Mouse (Mus musculus) spleen, postnatal 10 days (tissue): Measurements from ENCODE around the gene Pdzd2.
"Not testable (repeated sequence)": the region's sequence is repeated elsewhere in the genome, so short reads cannot be mapped to it uniquely, and the experiment has no call there.

Experiments
- DNase-seq, 2 experiments: peaks; one replicate each; pipeline ENCODE4 v3.0.0; 2021 to 2022; ENCODE audit warnings: low spot score in 2 of 2

Gene Pdzd2

DNA sequence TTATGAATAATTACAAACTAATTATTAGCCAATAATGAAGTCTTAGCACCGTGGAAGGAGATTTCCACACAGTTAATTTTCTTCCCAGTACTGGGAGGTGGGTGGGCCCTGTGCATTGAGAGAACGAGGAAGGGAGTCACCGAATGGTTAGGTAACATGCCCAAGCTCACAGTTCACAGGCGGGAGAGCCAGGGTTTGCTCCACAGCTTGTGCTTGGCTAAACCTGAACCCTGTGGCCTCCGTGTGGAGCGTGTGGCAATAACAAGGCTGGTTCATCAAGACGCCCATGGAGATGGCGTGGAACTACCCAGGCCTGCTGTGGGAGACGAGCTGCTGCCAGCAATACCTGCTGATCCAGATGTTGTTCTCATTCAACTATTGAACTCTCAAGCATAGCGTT is 361.9 kb downstream of the Pdzd2 start:
- DNase-seq = no peak

DNA sequence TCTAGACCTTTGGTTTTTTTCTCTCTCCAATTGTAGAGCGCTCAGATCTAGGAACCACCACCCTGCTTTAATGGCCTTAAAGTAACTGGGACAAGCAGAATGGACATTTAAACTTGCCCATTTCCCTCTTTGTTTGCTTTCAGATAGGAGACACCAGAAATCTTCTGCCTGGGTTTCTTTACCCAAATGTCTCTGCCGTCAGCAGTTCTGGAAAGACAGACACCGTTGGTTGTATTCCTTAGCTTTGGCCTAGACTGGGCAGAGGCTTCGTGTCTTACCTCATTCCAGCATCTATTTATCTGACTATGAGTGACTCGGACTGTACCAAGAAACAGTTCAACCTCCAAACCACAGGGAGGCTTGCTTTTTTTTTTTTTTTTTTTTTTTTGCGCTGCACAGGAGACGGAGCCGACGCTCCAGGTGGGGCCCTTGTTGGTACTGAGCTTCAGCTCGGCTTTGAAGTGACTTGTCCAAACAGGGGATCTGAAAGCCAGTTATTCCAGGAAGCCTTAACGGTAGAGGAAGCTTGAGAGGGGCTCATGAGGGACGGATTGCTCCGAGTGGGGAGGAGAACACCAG is 363.1 kb downstream of the Pdzd2 start:
- no peak for DNase-seq

DNA sequence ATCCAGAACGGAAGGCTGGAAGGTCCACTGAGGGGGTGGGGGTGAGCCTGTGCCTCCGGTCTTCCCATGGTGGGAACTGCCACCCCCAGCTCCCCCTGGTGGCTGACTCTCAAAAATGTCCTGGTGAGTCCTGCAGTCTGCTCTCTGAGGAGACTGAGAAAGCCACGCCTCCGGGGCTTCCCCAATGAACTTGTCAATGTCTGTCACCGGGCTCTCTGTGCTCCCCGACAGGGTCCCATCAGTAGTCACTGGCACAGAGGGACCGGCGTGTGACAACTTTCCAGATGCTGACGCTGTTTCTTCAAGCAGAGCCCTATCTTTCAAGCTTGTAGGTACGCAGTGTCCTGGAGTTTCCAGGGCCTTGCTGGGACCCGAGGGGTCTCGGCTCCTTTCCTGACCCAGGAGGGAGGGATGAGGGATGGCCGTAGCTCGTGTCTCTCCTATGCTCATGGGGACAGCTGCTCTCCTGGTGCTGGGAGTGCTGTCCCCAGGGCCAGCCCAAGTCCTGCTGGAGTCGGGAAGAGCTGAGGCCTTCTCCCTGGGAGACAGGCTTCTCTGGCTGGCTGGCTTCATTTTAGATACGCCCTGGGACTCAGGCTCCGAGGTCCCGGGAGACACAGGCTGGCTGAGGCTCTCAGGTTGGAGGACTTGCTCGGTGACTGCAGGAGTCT is 363.9 kb downstream of the Pdzd2 start:
- DNase-seq = peak; percentile 64 to 90

DNA sequence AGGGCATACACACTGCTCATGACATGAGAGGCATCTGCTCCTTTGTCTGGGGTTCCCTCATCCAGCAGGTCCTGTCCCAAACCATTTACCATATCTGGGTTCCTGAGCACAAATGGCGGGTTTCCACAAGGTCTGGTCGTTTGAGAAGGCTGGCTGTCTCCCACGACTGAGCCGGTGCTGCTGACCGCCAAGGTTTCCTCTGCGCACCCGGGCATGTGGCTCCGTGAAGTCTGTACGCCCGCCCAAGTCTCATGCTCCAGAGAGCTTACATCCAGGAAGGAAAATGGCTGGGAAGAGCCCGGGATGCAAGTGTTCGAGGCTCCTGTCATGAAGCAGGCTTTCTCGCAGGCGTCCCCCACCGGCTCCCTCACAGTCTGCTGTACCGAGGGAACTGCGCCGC is 364.8 kb downstream of the Pdzd2 start:
- no peak for DNase-seq

DNA sequence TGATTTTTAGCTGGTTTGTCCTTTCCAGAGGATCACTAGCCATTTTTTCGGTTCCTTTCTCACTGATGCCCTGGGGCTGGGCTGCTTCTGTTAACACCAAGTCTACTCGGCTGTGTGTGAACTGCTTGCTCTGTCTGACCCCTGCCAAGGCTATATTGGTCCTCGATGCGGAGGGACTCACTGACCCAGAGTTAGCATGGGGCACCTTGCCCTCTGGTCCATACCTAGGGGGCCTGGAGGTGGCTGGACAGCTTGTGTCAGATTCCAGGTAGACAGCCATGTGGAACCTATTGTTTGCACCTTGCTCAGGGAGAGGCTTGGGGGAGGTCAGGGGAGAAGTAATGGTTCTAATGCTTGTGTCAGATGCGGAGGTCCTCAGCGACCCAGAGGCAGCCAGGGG is 365.8 kb downstream of the Pdzd2 start:
- no peak for DNase-seq

DNA sequence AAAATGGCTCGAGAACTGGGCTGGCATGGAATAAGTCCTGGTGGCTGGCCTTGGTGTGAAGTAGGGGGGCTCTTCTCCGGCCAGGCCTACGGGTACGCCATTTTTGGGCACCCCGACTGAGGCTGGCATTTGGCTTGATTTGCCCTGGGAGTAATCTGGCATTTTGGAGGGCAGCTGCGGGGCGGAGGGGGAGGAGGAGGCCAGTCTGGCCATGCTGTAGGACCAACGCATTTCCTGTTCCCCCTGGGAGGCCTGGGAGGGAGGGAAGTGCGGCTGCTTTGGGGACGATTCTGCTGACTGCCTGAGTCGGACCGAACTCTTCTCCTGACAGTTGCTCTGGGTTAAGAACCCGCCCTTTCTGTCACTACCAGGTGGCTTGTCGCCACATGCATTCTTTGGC is 366.2 kb downstream of the Pdzd2 start:
- no peak for DNase-seq

DNA sequence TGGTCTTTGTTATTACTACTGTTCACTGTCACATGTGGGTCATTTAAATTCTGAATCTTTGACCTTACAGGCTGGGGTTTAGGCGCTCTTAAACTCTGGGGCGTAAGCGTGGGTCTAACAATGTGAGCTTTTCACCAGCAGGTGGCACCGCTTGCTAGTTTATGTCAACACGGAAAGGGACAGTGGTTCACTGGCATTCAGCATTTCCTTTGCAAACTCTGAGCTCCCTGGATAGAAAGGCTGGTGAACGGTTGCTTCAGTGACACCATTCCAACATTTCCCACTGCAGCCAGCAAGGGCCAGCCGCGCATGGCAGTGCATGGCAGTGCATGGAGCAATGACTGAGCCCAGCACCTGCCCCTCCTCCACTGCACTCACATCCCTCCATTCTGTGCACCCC is 368.5 kb downstream of the Pdzd2 start:
- DNase-seq = peak; percentile 41 to 75

DNA sequence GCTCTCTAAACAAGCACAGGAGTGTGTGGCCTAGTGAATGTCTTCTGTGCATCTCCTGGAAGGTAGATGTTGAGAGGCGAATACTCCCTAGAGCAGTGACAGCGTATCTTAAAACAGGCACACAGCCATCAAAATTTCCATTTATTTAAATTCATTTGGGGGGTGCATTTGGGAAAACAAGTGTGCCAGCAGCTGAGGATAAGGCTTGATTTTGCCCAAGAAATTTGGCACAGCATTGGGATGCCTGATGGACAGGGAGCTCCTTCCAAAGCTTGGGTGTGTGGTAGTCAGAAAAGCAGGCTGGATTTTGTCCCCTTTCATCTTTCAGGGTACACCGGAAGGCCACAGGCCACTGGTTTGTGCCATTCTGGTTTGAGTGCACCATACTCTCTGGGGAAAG is 369.6 kb downstream of the Pdzd2 start:
- DNase-seq = no peak

DNA sequence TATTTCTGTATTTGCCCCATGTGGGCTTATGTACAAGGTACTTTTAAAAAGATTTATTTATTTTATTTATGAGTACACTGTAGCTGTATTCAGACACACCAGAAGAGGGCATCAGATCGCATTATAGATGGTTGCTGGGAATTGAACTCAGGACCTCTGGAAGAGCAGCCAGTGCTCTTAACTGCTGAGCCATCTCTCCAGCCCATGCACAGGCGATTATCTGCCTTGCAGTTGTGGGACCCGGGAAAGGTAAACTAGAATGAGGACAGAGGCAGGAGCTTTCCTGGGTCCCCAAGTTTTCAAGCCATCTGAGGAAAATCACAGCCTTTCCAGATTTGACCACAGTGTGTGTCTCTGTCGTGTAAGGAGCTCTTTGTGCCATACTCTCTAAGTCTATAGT is 370.9 kb downstream of the Pdzd2 start:
- DNase-seq = no peak

DNA sequence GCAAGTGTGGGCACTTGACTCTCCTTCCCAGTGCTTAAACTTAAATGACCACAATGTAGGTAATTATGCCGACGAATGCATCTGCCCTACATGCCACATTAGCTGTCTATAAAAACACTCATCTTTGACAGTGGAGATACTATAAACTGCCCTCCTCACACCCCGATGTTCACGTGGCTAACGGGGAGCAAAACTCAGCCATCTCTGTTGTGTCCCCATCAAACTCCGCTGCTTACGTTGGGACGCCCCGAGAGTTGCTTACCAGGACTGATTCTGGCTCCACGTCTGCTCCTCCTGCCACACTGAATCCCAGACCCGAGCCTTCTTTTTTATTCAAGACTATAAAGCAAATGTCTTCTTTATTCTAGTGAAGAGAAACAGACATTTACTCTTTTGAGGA is 371.4 kb downstream of the Pdzd2 start:
- DNase-seq = no peak

DNA sequence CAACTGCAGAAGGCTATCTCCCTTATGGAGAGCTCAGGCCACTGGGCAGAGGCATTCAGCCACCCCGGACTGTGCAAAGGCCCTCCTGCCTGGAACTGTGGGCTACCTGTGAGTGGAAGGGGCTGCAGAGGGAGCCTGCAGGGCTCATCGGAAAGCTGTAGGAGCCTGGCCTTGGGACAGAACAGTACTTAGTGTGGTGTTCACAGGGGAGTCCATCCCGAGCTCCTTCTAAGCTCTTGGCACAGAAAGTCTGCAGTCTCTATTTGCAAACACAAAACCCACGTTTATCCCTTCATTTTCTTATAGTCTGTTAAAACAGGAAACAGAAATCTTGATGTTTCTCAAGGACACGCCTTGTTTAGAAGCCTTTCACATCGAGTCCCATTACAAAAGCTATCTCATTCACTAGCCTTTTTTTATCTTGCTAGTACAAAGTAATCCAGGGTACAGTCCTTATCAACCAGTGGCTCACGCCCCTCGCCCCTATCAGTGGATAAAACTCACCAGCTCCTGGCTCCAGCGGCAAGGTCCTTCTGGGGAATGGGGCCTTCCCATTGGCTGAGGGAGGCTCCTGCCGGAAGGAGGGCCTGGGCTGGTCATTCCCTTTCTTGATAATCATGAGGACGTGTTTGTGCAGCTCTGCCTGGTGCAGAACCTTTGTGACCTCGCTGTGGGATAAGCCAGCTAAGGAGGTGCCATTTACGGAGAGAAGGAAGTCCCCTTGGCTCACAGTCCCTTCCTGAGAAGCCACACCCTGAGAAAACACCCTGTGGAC is 372.2 kb downstream of the Pdzd2 start:
- DNase-seq = no peak

DNA sequence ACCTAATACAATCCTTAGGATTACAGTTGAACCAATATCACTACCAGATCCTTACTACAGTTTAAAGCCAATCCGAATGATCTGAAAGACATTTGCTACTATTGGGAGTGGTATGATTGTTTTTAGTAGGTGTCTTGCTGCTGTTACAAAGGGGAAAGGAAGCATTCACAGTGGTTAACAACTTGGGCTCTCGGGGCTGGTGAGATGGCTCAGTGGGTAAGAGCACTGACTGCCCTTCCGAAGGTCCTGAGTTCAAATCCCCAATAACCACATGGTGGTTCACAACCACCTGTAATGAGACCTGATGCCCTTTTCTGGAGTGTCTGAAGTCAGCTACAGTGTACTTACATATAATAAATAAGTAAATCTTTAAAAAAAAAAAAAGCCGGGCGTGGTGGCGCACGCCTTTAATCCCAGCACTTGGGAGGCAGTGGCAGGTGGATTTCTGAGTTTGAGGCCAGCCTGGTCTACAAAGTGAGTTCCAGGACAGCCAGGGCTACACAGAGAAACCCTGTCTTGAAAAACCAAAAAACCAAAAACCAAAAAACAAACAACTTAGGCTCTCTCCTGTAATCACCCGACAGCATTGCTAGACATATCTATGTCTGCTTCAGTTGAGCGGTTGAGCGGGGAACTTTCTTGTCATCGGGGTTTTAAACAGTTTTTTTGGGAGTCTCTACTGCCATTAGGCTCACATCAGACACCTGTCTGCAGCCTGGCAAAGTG is 373.0 kb downstream of the Pdzd2 start:
- not testable (repeated sequence) for DNase-seq

DNA sequence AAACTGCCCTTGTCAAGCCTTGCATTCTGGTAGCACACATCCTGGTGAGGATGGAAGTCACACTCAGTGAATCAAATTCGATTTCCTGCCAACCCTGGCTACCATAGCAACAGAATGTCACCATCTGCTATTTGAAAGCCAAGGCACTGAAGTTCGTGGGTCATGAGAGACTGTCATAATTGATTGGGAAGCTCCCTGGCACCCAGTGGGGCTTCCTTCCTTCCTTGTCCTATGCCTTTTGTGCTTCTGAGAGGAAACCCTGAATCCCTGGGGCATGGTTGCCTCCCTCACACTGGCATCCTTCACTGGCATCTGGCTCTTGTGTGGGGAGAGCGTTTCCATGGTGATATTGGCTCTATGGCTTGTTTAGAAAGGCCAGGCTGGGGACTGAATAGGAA is 373.7 kb downstream of the Pdzd2 start:
- DNase-seq = no peak

DNA sequence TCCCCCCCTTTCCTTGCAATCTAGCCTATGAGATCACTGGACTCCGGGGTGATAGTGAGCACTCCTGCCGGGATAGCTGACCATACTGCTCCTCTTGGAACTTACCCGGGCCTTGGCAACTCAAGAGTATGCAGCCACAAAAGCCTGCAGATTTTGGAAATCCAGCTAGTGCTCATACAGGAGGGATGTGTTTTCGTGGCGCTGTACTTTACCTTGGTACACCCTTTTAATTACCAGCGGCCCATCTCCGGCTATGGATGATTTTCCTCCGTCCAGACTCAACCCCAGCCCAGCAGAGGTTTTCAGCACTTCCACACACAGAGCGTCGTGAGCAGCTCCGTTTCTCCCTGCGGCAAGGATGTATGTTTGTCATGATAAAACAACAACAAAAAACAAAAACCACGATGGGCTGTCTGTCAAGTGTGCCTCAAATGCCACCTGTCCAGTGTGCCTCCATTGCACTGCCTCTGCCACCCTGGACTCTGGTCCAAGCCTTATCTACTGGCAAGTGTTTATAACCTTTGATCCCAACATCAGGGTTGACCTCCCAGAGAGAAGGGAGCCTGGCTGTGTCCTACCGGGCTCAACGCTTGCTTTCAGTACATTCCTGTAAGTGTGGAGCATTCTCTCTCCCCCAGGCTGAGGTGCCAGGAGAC is 374.2 kb downstream of the Pdzd2 start:
- no peak for DNase-seq

DNA sequence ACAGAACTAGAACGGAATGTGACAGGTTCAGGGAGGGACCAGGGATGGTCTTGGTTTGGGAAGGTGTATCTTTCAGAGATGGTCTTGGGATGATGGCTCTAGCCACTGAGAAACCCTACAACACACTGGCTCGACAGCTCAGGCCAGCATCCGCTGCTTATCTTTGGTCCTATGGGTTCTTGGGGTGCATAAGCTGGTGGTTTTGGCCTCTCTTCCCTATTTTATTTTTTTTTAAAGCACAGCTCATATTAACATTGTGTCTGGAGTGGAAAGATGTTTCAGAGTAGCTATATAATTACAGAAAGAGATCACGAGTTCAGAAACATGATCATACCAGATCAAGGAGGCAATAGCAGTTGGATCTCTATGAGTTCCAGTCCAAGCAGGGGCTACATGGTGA is 375.6 kb downstream of the Pdzd2 start:
- DNase-seq = no peak

DNA sequence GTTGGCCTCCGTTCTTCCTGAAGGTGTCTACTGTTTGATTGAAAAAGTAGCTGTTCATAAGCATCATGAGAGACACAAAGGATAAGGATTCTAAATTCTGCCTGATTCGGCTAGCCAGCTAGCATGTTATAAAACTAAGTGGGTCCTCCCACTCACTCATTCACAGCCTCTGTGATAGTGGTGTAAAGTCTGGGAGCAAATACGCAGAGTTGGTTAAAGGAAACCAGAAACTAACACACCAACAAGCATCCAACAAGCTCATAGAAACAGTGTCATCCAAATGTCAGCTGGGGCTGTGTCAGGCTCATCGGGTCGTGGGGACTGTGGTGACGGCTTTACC is 377.1 kb downstream of the Pdzd2 start:
- no peak for DNase-seq

DNA sequence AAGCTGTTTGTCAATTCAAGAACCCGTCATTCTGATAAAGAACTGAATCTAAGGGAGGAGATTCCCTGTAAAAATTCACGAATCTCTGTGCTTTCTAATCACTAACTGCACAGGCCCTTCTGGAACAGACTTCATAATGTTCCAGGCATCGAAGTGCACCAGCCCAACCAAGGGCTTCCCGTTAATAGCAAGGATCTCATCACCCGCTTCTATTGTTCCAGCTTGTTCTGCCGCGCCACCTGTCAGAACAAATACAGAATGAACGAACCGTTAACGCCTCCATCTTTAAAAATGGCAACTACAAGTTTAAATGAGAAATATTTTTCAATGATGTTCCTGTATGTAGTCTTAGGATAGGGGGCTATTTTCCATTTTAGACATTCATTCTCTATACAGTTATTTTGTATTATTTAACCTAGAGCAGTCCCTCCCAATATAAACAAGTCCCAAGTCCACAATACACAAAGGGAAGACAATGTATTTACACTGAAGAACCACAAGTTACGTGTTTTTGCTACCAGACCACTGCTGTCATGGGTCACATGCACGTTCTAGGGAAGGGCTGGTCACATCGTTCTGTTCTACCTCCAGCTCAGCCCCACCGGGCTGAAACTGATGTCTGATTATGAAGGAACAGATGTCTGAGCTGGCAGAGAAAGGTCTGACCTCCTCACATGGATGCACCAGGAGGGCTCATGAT is 377.6 kb downstream of the Pdzd2 start:
- no peak for DNase-seq

DNA sequence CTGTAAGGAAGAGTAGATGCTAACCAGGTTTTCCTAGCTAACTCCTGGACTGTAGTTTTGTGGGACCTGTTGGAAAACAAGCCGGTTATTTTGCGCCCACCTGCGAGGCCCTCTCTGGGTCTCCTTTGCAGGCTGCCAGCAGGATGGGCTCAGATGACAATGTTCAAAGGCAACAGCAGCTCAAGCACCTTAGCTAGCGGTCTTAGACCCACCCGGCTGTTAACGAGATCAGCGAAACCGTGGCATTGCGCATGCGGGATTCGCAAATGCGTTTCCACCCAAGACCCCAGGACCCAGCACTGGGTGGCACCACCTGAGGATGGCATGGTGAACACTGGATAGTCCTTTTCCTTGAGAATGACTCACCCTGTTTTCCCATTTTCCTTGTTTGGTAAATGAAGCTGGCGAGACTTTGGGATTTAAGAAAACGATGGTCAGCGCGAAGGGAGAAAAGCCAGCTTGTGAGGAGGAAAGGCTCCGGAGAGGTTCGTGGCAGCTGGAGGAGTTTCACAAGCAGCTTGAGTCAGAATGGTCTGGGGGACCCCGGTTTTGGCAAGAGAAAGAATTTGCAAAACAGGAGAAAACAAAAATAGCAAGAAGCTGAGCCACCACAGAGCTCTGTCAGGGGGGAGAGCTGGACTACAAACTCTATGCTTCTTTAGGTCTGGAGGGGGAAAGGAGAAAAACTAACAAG is 379.1 kb downstream of the Pdzd2 start:
- no peak for DNase-seq

DNA sequence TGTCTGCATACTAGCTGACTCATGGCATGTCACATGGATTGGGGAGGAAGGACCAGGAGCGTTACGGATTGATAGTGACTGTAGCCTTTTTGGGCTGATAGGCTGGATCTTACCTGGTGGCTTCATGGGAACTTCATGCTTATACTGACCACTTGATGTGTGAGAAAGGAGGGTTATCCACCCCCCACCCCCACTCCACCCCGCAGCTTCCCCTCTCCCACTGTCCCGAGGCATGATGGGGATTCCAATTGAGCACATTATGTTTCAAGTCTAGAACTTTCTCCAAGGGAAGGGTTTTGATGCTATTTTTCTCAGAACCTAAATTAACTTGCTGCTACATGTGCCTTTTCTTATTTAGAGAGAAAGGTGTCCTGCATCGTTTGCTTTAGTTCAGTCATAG is 381.3 kb downstream of the Pdzd2 start:
- no peak for DNase-seq

DNA sequence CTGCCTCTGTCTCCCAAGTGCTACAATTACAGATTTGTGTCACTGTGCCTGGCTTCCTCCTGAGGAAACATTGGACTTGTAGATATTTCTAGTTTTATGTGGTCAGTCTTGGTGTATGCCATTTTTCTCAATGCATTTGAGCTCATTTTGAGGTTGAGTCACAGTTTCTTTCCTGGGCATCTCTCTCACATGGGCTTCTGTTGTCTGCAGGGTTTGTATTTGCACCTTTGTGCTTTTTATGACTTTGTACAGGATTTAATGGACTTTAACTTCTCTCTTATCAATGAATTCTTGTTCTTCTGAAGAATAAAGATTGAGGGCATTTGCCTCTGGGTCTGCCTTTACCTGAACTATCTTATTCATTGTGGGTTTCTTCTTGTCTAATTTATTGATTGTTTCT is 382.3 kb downstream of the Pdzd2 start:
- DNase-seq = no peak

DNA sequence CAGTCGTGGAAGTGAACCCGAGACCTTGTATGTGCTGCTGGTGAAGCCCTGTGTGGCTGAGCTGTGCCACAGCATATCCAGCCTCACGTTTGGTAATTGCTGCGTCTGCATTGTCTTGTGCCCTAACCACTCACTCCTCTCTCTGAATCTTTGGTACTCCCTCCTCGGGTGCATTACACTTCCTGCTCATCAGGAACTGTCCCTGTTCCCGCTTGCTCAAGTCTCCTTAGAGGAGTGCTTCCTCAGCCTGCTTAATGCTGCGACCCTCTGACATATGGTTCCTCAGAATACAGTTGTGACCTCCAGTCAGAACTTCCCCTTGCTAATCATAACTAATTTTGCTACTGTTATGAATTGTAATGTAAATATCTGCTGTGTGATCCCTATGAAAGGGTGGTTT is 383.8 kb downstream of the Pdzd2 start:
- DNase-seq = no peak
